Comparison of ENCODE assay signal across 10 mouse cellular contexts in the genomic region with DNA sequence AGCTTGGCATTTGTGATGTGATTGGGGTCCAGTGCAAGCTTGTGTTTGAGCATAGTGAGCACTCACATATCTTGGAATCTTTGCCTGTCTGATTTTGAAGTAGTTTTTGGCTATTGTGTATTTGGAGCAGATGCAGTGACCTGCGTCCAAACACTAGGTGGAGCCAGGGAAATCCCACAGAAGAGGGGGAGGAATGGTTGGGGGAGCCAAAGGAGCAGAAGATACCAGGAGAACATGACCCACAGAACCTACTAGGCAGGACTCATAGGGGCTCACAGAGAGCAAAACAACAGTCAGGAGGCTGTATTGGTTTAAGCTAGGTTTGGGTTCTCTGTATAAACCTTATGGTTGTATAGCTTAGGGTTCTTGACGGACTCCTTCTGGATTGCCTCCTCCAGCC. TPM values are rescaled to one million over a fixed set of nuclear protein-coding genes. Genes with fewer than 3 reads are reported as not detected.
DNase-seq lines count a peak whose midpoint lies in the region; ATAC-seq and TF ChIP-seq lines count a peak whose summit lies in the region.
"Had no signal": no experiment of that assay in that cellular context is flagged by ENCODE, and none has a peak within 500 bp of the region (broad histone marks: within the 10 kb centered on the region; RNA-seq: fewer than 3 reads in every experiment).

No protein-coding gene starts in this region.

- ATAC-seq in liver, embryonic 11.5 days (replicated peaks; ENCODE audit: low FRiP score), result no peak

- no peak overlapping the region for H3K9ac ChIP-seq in liver, adult 2 months (ENCODE audit: low read depth, low read length)
- no peak overlapping the region for H3K9ac ChIP-seq in liver, embryonic 11.5 days (ENCODE audit: low read depth, low read length)
- no peak overlapping the region for H3K9ac ChIP-seq in MEL (ENCODE audit: control insufficient read depth, low read depth, low read length, poor library complexity, severe bottlenecking)
- H3K9ac ChIP-seq: embryonic facial prominence, embryonic 12.5 days; liver, embryonic 15.5 days had no signal

- no peak overlapping the region for H3K27ac ChIP-seq in liver, adult 2 months (replicated peaks; ENCODE audit: insufficient read depth, low read depth, low read length)
- no peak overlapping the region for H3K27ac ChIP-seq in liver, embryonic 11.5 days (ENCODE audit: low read depth, low read length)
- H3K27ac ChIP-seq in MEL (ENCODE audit: control insufficient read depth, low read depth, low read length), result no peak overlapping the region
- H3K27ac ChIP-seq: embryonic facial prominence, embryonic 12.5 days; liver, embryonic 15.5 days had no signal

- no peaks in the 10 kb centered on the region for H3K9me3 ChIP-seq in liver, embryonic 11.5 days (ENCODE audit: control insufficient read depth, low read length)
- no peaks in the 10 kb centered on the region for H3K9me3 ChIP-seq in MEL (replicated peaks; ENCODE audit: insufficient read depth, low read length)
- H3K9me3 ChIP-seq: embryonic facial prominence, embryonic 12.5 days; liver, embryonic 15.5 days had no signal

- no peak for TF ChIP-seq RAD21 in MEL (IDR thresholded peaks at IDR 0.05; ENCODE audit: low read depth, low read length)

- peaks cover 34% of the 10 kb centered on the region for H3K36me3 ChIP-seq in liver, adult 2 months (ENCODE audit: control insufficient read depth, insufficient read depth, low read length)
- H3K36me3 ChIP-seq in liver, embryonic 11.5 days (ENCODE audit: control insufficient read depth, insufficient read depth, low read length), result no peaks in the 10 kb centered on the region; the same call in 1 of the 2 replicates
- peaks cover 0 to 3% of the 10 kb centered on the region in 2 experiments; a peak in 1 of 4 replicates for H3K36me3 ChIP-seq in MEL (ENCODE audit: control insufficient read depth in 1 of 2, insufficient read depth in 2 of 2, low read length in 2 of 2)

- WGBS in liver, adult 2 months, result 67% methylated on average over 2 of the region's 2 CpGs
- 64% methylated on average over 2 of the region's 2 CpGs for WGBS in liver, embryonic 11.5 days

- H3K79me2 ChIP-seq in liver, adult 2 months (ENCODE audit: control insufficient read depth, insufficient read depth, low read length), result no peaks in the 10 kb centered on the region
- H3K79me2 ChIP-seq in MEL (ENCODE audit: control insufficient read depth, insufficient read depth, low read length, poor library complexity), result no peaks in the 10 kb centered on the region

- H3K4me2 ChIP-seq in liver, embryonic 11.5 days, result no peak overlapping the region
- H3K4me2 ChIP-seq: embryonic facial prominence, embryonic 12.5 days; liver, embryonic 15.5 days had no signal

- peak; percentile 35 for DNase-seq in embryo, embryonic 10.5 days (ENCODE audit: low spot score)
- DNase-seq in embryo, embryonic 10 days (ENCODE audit: low spot score), result no peak
- DNase-seq in liver, adult 2 months (ENCODE audit: extremely low read depth, low read depth, low spot score), result no peak
- no peak for DNase-seq in liver, embryonic 11.5 days (ENCODE audit: low spot score)
- peak; percentile 18 for DNase-seq in MEL (ENCODE audit: low read depth, low spot score)
- peak; percentile 15 for DNase-seq in heart, postnatal 4 days
- no peak for DNase-seq in spleen, postnatal 10 days (ENCODE audit: low spot score in 2 of 2)
- DNase-seq in gastrocnemius, postnatal 10 days, result no peak

- H3K4me1 ChIP-seq in liver, adult 2 months (ENCODE audit: control insufficient read depth, insufficient read depth, low read length), result no peaks in the 10 kb centered on the region
- no peaks in the 10 kb centered on the region for H3K4me1 ChIP-seq in liver, embryonic 11.5 days (replicated peaks; ENCODE audit: control insufficient read depth, insufficient read depth, low read length)
- no peaks in the 10 kb centered on the region for H3K4me1 ChIP-seq in MEL (ENCODE audit: control insufficient read depth in 1 of 2, insufficient read depth in 2 of 2, low read length in 2 of 2)
- H3K4me1 ChIP-seq: embryonic facial prominence, embryonic 12.5 days; liver, embryonic 15.5 days had no signal

- H3K27me3 ChIP-seq in liver, adult 2 months (ENCODE audit: control insufficient read depth, insufficient read depth, low read length), result no peaks in the 10 kb centered on the region
- H3K27me3 ChIP-seq in liver, embryonic 11.5 days (replicated peaks; ENCODE audit: control insufficient read depth, insufficient read depth, low read length), result no peaks in the 10 kb centered on the region
- H3K27me3 ChIP-seq in MEL (ENCODE audit: control insufficient read depth in 1 of 2, insufficient read depth in 2 of 2, low read length in 2 of 2), result no peaks in the 10 kb centered on the region
- H3K27me3 ChIP-seq: embryonic facial prominence, embryonic 12.5 days; liver, embryonic 15.5 days had no signal

- no peak for TF ChIP-seq POLR2A in liver, adult 2 months (IDR thresholded peaks at IDR 0.05; ENCODE audit: extremely low read depth, insufficient read depth, low read length)
- TF ChIP-seq POLR2A in MEL (IDR thresholded peaks at IDR 0.05; ENCODE audit: control insufficient read depth in 1 of 2, insufficient read depth in 1 of 2, low read depth in 1 of 2, low read length in 2 of 2, poor library complexity in 1 of 2), result no peak

- TF ChIP-seq EP300 in MEL (IDR thresholded peaks at IDR 0.05; ENCODE audit: low read depth in 1 of 2, low read length in 2 of 2), result no peak

- TF ChIP-seq CTCF in liver, adult 2 months (IDR thresholded peaks at IDR 0.05; ENCODE audit: low read depth, low read length), result peak; percentile 48; the same call in 1 of the 2 replicates
- TF ChIP-seq CTCF in MEL (IDR thresholded peaks at IDR 0.05 in 2 of 3, conservative IDR thresholded peaks at IDR 0.05 in 1 of 3; ENCODE audit: control insufficient read depth in 1 of 3, insufficient read depth in 1 of 3, low read depth in 2 of 3, low read length in 3 of 3, poor library complexity in 1 of 3, severe bottlenecking in 1 of 3), result peak; percentile 21 to 48 (median 41)

- H3K4me3 ChIP-seq in liver, adult 2 months (ENCODE audit: insufficient read depth, low read depth, low read length), result no peak overlapping the region
- no peak overlapping the region for H3K4me3 ChIP-seq in liver, embryonic 11.5 days (ENCODE audit: low read depth, low read length)
- H3K4me3 ChIP-seq in MEL (ENCODE audit: control insufficient read depth in 1 of 2, insufficient read depth in 1 of 2, low read depth in 2 of 2, low read length in 2 of 2), result no peak overlapping the region
- H3K4me3 ChIP-seq: embryonic facial prominence, embryonic 12.5 days; liver, embryonic 15.5 days had no signal

TF ChIP-seq in MEL, 35 proteins besides CTCF, POLR2A, EP300 and RAD21:
- TF ChIP-seq TBP (IDR thresholded peaks at IDR 0.05; ENCODE audit: low read depth, low read length) (no peak), SIN3A (IDR thresholded peaks at IDR 0.05; ENCODE audit: low read length) (no peak), USF2 (IDR thresholded peaks at IDR 0.05; ENCODE audit: borderline replicate concordance in 1 of 2, insufficient read depth in 1 of 2, low read depth in 1 of 2, low read length in 2 of 2) (no peak), NELFE (IDR thresholded peaks at IDR 0.05; ENCODE audit: low read depth, low read length) (no peak), TAL1 (IDR thresholded peaks at IDR 0.05; ENCODE audit: low read length) (no peak)
TF ChIP-seq in MEL: peak in this region for 0.

RNA-seq across cellular contexts. Expression of gene Rps6, which starts 46.6 kb away (rescaled TPM):
- 380 and 503 TPM in 2 replicates for total RNA-seq in liver, adult 2 months (2014; rRNA removed)
- polyA plus RNA-seq in liver, adult 2 months (2012; rRNA removed), result 280 and 301 TPM in 2 replicates
- polyA plus RNA-seq in liver, embryonic 11.5 days (2014; fragmentation: Nextera tagmentation; extraction: Ambion mirVana), result 1,053 and 1,060 TPM in 2 replicates
- total RNA-seq in MEL (2012; rRNA removed), result 3,142 and 3,178 TPM in 2 replicates
- 1,000 to 10,000 TPM in 1 of 2 experiments, not detected in 1; 1,648 TPM for polyA plus RNA-seq in MEL (2012; ENCODE audit: insufficient read depth in 1 of 2, insufficient read length in 2 of 2, low read depth in 1 of 2, low replicate concordance in 2 of 2, missing spikeins in 1 of 2)
- 100 to 1,000 TPM; 718 to 724 TPM for total RNA-seq in heart, postnatal 4 days (2021)
- 100 to 1,000 TPM; 634 to 653 TPM for total RNA-seq in gastrocnemius, postnatal 10 days (2021)

Comparison
In these comparisons a context has a peak if more than half of its experiments do, and no peak if none do; other contexts are left out.
1. DNase-seq: peak in embryo, embryonic 10.5 days (single experiment), MEL (single experiment) and heart, postnatal 4 days (single experiment); none in embryo, embryonic 10 days (single experiment), liver, adult 2 months (single experiment), liver, embryonic 11.5 days (single experiment), spleen, postnatal 10 days (0 of 2) and gastrocnemius, postnatal 10 days (single experiment).